Mouse (Mus musculus) lung, embryonic 16.5 days (tissue): ENCODE measurements around the gene Map3k15. TPM values are rescaled to one million over a fixed set of nuclear protein-coding genes. Genes with fewer than 3 reads are reported as not detected.
A peak's percentile ranks its signal among the peaks of the same experiment; 100 is the strongest.

ENCODE experiments used
- ATAC-seq: fragments of 200-750 bp; cut with Nextera tagmentation; 2 replicates; pipeline ENCODE4 v1.8.0; 2017; ENCODE audit warnings: low read depth, mild to moderate bottlenecking, moderate library complexity
- H3K27ac ChIP-seq: fragments of 300-500 bp; sonication (generic); 2 replicates; pipeline ENCODE4 v1.5.1; 2014; ENCODE audit warnings: mild to moderate bottlenecking, control low read depth, low read length
- H3K27me3 ChIP-seq: fragments of 300-500 bp; sonication (generic); 2 replicates; pipeline ENCODE4 v1.6.1; 2014; ENCODE audit warnings: low read depth, low read length, mixed read lengths; ENCODE audit not compliant: control insufficient read depth, insufficient read depth
- H3K36me3 ChIP-seq: fragments of 300-500 bp; sonication (generic); 2 replicates; pipeline ENCODE4 v1.6.1; 2014; ENCODE audit warnings: low read length; ENCODE audit not compliant: control insufficient read depth, insufficient read depth
- H3K4me1 ChIP-seq: fragments of 300-500 bp; sonication (generic); replicated peaks from 2 replicates; pipeline ENCODE4 v1.6.1; 2014; ENCODE audit warnings: low read length, mixed read lengths; ENCODE audit not compliant: control insufficient read depth, insufficient read depth
- H3K4me2 ChIP-seq: fragments of 300-500 bp; sonication (generic); 2 replicates; pipeline ENCODE4 v1.6.1; 2014; ENCODE audit warnings: low read depth, low read length, control low read depth
- H3K4me3 ChIP-seq: fragments of 300-500 bp; sonication (generic); 2 replicates; pipeline ENCODE4 v1.5.1; 2014; ENCODE audit warnings: mild to moderate bottlenecking, low read length, control low read depth
- H3K9ac ChIP-seq: fragments of 300-500 bp; sonication (generic); 2 replicates; pipeline ENCODE4 v1.6.1; 2014; ENCODE audit warnings: low read length, control low read depth
- H3K9me3 ChIP-seq: fragments of 300-500 bp; sonication (generic); 2 replicates; pipeline ENCODE4 v1.6.1; 2016; ENCODE audit warnings: low read length; ENCODE audit not compliant: control insufficient read depth
- WGBS: fragments of 180-500 bp; shearing (Covaris S2); extraction: QIAGEN DNeasy Blood & Tissue Kit; methylation state at CpG from one replicate; pipeline ENCODE4 v1.1.7; 2014; 5-methylcytosine and 5-hydroxymethylcytosine counted together
- polyA plus RNA-seq: library from polyadenylated mRNA; unstranded; fragments of >200 nt; fragmentation: Nextera tagmentation; extraction: Ambion mirVana; gene quantifications from 2 replicates; pipeline ENCODE4 v1.2.1, GENCODE M21; 2015

The Map3k15 gene
- 0.30 and 0.62 TPM in 2 replicates for polyA plus RNA-seq

- Histone ChIP-seq H3K9ac (peak within 1 kb of the TSS; percentile 53), H3K4me2 (peak within 1 kb of the TSS; percentile 91), H3K27me3 (no peaks in the 10 kb centered on the region; the same call in 1 of the 2 replicates), H3K4me3 (peak within 1 kb of the TSS; percentile 51), H3K9me3 (no peaks in the 10 kb centered on the region), H3K4me1 (0 out of 2 replicates have a peak, but pooled peaks cover 2% of the 10 kb centered on the region), H3K27ac (no peak within 1 kb of the TSS), H3K36me3 (no peaks in the 10 kb centered on the region)
- 17% methylated on average over 42 of the region's 108 CpGs for WGBS
- ATAC-seq: peak; percentile 78
Measured at GRCm38 (mm10) chrX:159988002-159988960, at the start of gene Map3k15. TSS of gene Map3k15 (plus strand) at chrX:159988433.

- 58% methylated on average over 2 of the region's 2 CpGs for WGBS
- Histone ChIP-seq H3K27me3 (no peaks in the 10 kb centered on the region), H3K4me3 (no peak overlapping the region), H3K36me3 (no peaks in the 10 kb centered on the region), H3K4me1 (no peaks in the 10 kb centered on the region), H3K9ac (no peak overlapping the region), H3K27ac (no peak overlapping the region), H3K4me2 (no peak overlapping the region), H3K9me3 (no peaks in the 10 kb centered on the region)
- no peak for ATAC-seq
Measured at GRCm38 (mm10) chrX:159942569-159942968, 45.7 kb upstream of the Map3k15 start.

- H3K4me1 ChIP-seq: no peaks in the 10 kb centered on the region
- no peaks in the 10 kb centered on the region for H3K9me3 ChIP-seq
- H3K9ac ChIP-seq: no peak overlapping the region
- no peak overlapping the region for H3K27ac ChIP-seq
- H3K4me3 ChIP-seq: no peak overlapping the region
- ATAC-seq: no peak
- no peaks in the 10 kb centered on the region for H3K27me3 ChIP-seq
- H3K4me2 ChIP-seq: no peak overlapping the region
- H3K36me3 ChIP-seq: no peaks in the 10 kb centered on the region
- WGBS: 71% methylated on average over 1 of the region's 1 CpGs
Measured at GRCm38 (mm10) chrX:159943586-159943985, 44.6 kb upstream of the Map3k15 start.

- no peaks in the 10 kb centered on the region for H3K36me3 ChIP-seq
- no peaks in the 10 kb centered on the region for H3K27me3 ChIP-seq
- no peaks in the 10 kb centered on the region for H3K9me3 ChIP-seq
- ATAC-seq: no peak
- H3K4me2 ChIP-seq: no peak overlapping the region
- no peak overlapping the region for H3K4me3 ChIP-seq
- WGBS: 72% methylated on average over 7 of the region's 7 CpGs
- H3K27ac ChIP-seq: no peak overlapping the region
- H3K9ac ChIP-seq: no peak overlapping the region
- no peaks in the 10 kb centered on the region for H3K4me1 ChIP-seq
Measured at GRCm38 (mm10) chrX:159953546-159954429, 34.4 kb upstream of the Map3k15 start.

GRCm38 (mm10) chrX:159954430-159954779 lies 33.8 kb upstream of the Map3k15 start:
- no peaks in the 10 kb centered on the region for H3K27me3 ChIP-seq

GRCm38 (mm10) chrX:159955433-159955832 lies 32.8 kb upstream of the Map3k15 start:
- no peak for ATAC-seq
- Histone ChIP-seq H3K9ac (no peak overlapping the region), H3K27ac (no peak overlapping the region), H3K4me1 (no peaks in the 10 kb centered on the region), H3K4me3 (no peak overlapping the region), H3K36me3 (no peaks in the 10 kb centered on the region), H3K4me2 (no peak overlapping the region), H3K27me3 (no peaks in the 10 kb centered on the region), H3K9me3 (no peaks in the 10 kb centered on the region)
- 66% methylated on average over 6 of the region's 6 CpGs for WGBS

More at GRCm38 (mm10) chrX:159954430-159954779, 33.8 kb upstream of the Map3k15 start:
- 58% methylated on average over 4 of the region's 4 CpGs for WGBS
- Histone ChIP-seq H3K4me2 (no peak overlapping the region), H3K27ac (no peak overlapping the region), H3K4me1 (no peaks in the 10 kb centered on the region), H3K4me3 (no peak overlapping the region), H3K36me3 (no peaks in the 10 kb centered on the region), H3K9me3 (no peaks in the 10 kb centered on the region), H3K9ac (no peak overlapping the region)
- no peak for ATAC-seq

GRCm38 (mm10) chrX:159961385-159961784 lies 26.8 kb upstream of the Map3k15 start:
- Histone ChIP-seq H3K4me1 (no peaks in the 10 kb centered on the region), H3K36me3 (no peaks in the 10 kb centered on the region), H3K9me3 (no peaks in the 10 kb centered on the region), H3K27me3 (no peaks in the 10 kb centered on the region), H3K4me2 (no peak overlapping the region), H3K9ac (no peak overlapping the region), H3K4me3 (no peak overlapping the region), H3K27ac (no peak overlapping the region)
- 72% methylated on average over 2 of the region's 2 CpGs for WGBS
- no peak for ATAC-seq

- no peaks in the 10 kb centered on the region for H3K36me3 ChIP-seq
- no peaks in the 10 kb centered on the region for H3K4me1 ChIP-seq
- no peaks in the 10 kb centered on the region for H3K27me3 ChIP-seq
- peak; percentile 78; the same call in 1 of the 2 replicates for ATAC-seq
- no peak overlapping the region for H3K4me3 ChIP-seq
- no peak overlapping the region for H3K4me2 ChIP-seq
- WGBS: 21% methylated on average over 4 of the region's 4 CpGs
- no peaks in the 10 kb centered on the region for H3K9me3 ChIP-seq
- H3K9ac ChIP-seq: no peak overlapping the region
- no peak overlapping the region for H3K27ac ChIP-seq
Measured at GRCm38 (mm10) chrX:159963273-159963672, 25.0 kb upstream of the Map3k15 start.

GRCm38 (mm10) chrX:159963925-159964324 lies 24.3 kb upstream of the Map3k15 start:
- no peaks in the 10 kb centered on the region for H3K27me3 ChIP-seq
- no peak overlapping the region for H3K4me2 ChIP-seq
- no peaks in the 10 kb centered on the region for H3K4me1 ChIP-seq
- H3K36me3 ChIP-seq: no peaks in the 10 kb centered on the region
- ATAC-seq: no peak
- H3K27ac ChIP-seq: no peak overlapping the region
- H3K4me3 ChIP-seq: no peak overlapping the region
- H3K9me3 ChIP-seq: no peaks in the 10 kb centered on the region
- H3K9ac ChIP-seq: no peak overlapping the region
- WGBS: 83% methylated on average over 9 of the region's 9 CpGs
